Mouse (Mus musculus) layer of hippocampus, adult 18-20 months (tissue): ENCODE data around the gene Gm20547. TPM values are rescaled to one million over a fixed set of nuclear protein-coding genes. Genes with fewer than 3 reads are reported as not detected.
A peak's percentile ranks its signal among the peaks of the same experiment; 100 is the strongest.
"Not testable (repeated sequence)": the region's sequence is repeated elsewhere in the genome, so short reads cannot be mapped to it uniquely, and the experiment has no call there.

ENCODE experiments used
- DNase-seq, 2 experiments: peaks; one replicate each; pipeline ENCODE4 v3.0.0; 2022; ENCODE audit warnings: low spot score in 2 of 2
- long read RNA-seq: library from polyadenylated mRNA; stranded (forward); transcript quantifications from one replicate; pipeline ENCODE4 v2.0.0, GENCODE M21; 2021
- total RNA-seq, 2 experiments: library from RNA; stranded (reverse); gene quantifications; 2 replicates each; pipeline ENCODE4 v1.2.3; 2021

Gm20547 gene
- under 1 TPM in 1 of 2 experiments, not detected in 1; 0.10 TPM for total RNA-seq
- long read RNA-seq = 0 reads

GRCm38 (mm10) chr17:34881683-34882310 is at the start of gene Gm20547:
Gm20547 (minus strand) TSS chr17:34882042.
- no peak for DNase-seq

- DNase-seq = peak; percentile 97 to 99
Observed at GRCm38 (mm10) chr17:34931061-34931734, 49.4 kb upstream of the Gm20547 start, which contains the start of gene Neu1. Neu1 (plus strand) TSS chr17:34931253.

DNA sequence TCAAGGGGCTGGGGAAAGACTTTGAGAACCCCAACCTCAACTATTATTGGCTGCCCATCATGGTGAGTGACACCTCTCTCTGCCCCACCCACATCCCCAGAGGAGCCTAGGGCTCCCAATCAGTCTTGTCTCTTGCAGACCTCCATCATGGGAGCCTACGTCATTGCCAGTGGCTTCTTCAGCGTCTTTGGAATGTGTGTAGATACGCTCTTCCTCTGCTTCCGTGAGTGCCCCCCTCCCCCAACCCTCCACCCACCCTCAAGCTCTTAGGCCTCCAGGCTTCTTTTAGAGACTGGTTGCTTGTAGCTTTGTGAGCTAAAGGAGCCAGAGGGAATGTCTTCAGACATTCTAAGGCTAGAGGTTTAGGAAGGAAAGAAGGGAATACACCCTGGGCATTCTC is 47.0 kb upstream of the Gm20547 start:
- DNase-seq = no peak

- DNase-seq = peak in 1 of 2 experiments; percentile 39
Observed at GRCm38 (mm10) chr17:34927306-34928019, 45.6 kb upstream of the Gm20547 start.

DNA sequence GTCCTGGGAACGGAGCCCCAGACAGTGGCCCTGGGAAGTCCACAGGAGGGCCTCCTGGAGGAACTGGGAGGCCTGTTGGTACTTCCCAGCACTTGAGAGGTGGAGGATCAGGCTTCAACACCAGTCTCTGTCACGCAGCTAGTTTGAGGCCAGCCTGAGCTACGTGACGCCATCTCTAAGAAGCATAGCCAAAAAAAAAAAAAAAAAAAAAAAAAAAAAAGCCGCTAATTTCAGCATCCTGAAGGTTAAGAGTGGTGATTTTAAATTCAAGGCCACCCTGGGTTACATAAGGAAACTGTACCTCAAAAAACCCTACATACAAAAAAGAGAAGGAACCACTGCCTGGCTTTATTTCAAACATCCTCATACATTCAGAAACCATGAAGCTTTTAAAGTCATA is 42.4 kb upstream of the Gm20547 start:
- DNase-seq = no peak

DNA sequence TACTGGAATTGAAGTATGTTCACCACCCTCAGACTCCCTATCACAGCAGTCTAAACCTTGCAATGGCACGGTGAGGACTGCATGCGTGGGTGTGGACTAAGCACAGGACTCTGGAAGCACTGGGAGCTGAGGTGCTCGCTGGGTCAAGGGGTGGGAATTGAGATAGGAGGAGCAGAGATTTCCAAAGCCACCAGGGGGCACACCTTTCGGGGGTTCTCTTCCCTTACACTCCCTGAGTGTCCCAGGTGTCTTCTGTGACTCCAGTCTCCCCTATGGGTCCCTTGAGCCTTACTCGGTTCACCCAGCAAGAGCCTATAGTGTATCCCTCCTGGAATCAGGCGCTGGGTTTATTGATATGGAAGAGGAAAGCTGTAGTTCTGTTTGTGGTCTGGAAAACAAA is 41.1 kb upstream of the Gm20547 start:
- DNase-seq = no peak

GRCm38 (mm10) chr17:34917188-34917587 is 35.3 kb upstream of the Gm20547 start:
- no peak for DNase-seq

- no peak for DNase-seq
Observed at GRCm38 (mm10) chr17:34916316-34916715, 34.5 kb upstream of the Gm20547 start.

DNA sequence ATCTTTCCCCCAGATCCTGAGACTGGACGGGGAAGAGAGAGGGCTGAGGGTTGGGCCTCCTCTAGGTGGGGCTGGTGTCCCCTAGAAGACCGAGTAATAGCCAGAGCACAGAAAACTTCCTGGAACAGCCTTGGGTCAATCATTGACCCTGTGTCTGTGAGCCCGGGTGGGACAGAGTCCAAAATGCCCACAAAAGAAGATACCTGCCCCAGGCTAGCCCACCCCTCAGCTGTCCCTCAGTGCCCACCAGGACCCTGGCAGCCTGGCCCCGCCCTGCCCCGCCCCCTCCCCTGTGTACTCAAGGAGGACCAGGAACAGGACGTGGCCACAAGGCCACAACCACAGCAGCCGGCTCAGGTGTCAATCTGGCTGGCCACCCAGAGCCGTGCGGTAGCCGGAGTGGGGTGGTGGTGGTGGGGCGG is 33.6 kb upstream of the Gm20547 start:
- DNase-seq = no peak

DNA sequence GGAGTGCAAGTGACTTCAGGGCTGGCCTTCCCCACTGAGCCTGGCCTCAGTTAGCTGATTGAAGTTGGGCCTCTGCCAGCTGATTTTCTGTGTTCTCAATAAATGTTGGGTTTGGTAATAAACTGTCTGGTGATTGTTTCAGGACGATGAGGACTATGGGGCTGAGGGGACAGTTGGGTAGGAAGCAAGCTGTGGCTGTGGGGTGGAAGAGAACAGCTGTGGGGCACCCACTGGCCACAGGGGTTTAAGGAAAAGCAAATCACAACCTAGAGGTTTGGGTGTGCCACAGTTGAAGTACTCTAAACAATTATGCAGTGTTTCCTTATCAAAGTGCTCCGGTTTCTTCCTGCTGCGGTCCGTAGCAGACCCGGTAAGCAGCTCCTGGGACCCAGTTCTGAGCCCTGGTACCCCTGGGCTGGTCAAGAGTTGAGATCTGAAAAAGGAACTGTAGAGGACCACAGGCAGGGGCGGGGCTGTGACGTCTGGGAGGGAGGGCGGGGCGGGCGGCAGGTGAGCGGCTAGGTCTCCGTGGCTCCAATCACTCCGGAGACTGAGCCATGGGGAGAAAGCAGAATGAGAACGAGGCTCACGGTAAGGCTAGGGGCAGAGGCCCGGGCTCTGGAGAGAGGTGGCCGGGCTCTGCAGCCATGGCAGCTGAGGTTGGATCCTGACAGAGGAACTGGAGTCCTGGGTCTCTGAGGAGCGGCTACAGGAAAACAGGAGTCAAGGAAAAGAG is 32.3 kb upstream of the Gm20547 start, which contains the start of gene Slc44a4:
TSS of gene Slc44a4 (plus strand) at position 537 of the 736 bp plus-strand sequence.
- no peak for DNase-seq

GRCm38 (mm10) chr17:34911945-34912351 is 30.1 kb upstream of the Gm20547 start:
- DNase-seq = peak in 1 of 2 experiments; percentile 52

DNA sequence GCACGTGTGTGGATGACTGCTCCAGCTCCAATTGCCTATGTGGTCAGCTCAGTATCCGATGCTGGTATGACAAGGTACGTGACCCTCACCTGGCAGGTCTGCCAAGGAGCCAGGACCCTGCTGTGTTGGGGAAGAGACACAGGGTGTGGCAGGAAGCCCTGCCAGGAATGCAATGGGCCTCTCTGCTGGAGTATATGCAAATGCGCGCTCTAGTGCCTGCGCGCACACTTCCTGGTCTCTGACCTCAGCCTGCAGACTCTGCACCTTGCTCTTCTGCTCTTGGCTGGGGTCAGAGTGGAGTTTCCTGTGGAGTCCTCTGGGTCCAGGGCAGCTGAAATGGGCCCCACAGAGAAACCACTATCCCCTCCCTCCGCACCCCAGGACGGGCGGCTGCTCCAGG is 29.1 kb upstream of the Gm20547 start:
- DNase-seq = no peak

DNA sequence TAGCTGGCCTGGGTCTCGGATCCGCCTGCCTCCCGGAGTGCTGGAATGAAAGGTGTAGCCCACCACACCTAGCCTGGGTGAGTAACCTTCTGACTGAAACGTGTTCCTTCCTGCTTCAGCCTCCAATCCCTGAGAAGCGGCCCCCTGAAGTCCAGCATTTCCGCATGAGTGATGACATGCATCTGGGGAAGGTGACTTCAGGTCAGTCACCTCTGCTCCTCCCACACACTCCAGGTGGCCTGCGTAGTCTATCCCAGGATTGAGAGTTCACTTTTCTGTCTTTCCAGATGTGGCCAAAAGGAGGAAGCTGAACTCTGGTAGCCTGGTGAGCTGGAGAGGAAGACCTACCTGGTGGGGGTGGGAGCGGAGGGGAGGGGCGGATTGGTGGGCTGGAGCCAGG is 21.1 kb upstream of the Gm20547 start:
- no peak for DNase-seq

- DNase-seq = not testable (repeated sequence)
Observed at GRCm38 (mm10) chr17:34901948-34902347, 20.1 kb upstream of the Gm20547 start.

DNA sequence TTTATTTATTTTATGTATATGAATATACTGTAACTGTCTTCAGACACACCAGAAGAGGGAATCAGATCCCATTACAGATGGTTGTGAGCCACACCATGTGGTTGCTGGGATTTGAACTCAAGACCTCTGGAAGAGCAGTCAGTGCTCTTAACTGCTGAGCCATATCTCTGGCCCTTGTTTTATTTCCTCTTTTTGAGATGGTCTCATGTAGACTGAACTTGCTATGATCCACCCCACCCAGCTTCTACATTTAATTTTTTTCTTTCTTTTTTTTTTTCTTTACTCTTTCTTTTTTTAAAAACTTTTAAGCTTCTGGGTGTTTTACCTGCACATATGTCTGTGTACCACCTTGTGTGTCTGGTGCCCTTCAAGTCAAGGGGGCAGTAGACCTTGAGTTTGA is 19.0 kb upstream of the Gm20547 start:
- not testable (repeated sequence) for DNase-seq

DNA sequence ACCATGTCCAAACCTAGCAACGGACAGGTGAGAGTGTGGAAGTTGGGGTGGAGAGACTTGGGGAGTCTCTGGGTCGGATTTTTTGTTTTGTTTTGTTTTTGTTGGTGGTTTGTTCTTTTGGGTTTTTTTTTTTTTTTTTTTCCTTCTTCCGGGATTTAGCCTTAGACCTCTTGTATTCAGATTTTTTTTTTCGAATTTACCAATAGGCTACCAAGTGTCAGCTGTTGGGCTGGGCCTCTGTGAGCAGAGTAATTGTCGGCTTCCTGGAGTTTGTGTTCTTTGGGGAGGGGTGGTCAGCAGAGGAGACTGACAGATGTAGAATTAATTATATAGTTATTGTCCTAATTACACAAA is 18.0 kb upstream of the Gm20547 start:
- DNase-seq = no peak

DNA sequence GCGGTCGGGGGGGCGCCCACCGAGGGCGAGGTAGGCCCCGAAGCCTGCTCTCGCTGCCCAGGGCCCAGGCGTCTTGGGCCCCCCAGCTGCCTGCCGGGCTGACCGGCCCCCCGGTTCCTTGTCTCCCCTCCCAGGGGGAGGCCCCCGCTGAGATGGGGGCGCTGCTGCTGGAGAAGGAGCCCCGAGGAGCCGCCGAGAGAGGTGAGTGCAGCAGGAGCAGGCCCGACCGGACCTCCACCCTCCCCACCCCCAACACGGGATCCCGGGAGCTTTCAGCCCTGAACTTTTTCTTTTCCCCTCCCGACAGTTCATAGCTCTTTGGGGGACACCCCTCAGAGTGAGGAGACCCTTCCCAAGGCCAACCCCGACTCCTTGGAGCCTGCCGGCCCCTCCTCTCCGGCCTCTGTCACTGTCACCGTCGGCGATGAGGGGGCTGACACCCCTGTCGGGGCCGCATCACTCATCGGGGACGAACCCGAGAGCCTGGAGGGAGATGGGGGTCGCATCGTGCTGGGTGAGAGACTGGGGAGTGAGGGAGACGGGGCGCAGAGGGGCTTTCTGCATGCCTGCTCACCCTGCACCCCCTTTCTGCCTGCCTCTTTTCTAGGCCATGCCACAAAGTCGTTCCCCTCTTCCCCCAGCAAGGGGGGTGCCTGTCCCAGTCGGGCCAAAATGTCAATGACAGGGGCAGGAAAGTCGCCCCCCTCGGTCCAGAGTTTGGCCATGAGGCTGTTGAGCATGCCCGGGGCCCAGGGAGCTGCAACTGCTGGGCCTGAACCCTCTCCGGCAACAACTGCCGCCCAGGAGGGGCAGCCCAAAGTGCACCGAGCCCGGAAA is 17.4 kb upstream of the Gm20547 start:
- DNase-seq = peak in 1 of 2 experiments; percentile 17

DNA sequence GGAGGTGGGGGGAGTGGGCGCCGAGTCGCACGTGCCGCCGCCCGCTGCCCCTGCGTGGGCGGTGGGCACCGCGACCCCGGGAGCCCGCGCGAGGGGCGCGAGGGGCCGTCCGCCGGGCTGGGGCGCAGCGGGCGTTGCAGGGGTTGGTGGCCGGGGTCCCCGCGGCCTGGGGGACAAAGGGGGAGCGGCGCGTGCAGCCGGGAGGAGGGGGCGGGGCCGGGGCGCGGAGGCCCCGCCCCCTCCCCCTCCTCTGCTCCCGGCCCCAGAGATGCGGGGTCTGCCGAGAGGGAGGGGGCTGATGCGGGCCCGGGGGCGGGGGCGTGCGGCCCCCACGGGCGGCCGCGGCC is 16.8 kb upstream of the Gm20547 start:
- DNase-seq = no peak

DNA sequence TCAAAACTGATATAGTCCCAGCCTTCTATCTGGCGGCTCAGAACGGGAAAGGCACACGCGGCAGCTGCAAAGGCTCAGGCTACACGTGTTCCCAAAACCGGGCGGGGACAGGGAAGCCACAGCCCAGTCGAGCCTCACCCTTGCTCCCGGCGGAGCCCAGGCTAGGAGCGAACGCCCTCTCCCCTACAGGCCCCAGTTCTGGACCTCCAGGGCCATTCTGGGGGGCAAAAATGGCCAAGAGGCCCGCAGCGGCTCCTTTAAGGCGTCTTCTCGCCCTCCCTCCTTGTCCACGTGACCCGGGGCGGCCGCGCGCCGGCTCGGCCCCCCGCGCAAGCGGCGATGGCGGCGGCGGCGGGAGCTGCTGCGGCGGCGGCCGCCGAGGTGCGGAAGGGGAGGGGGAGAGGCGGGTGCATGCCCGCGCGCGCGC is 16.3 kb upstream of the Gm20547 start, which contains the start of the genes C2 and Ehmt2:
TSS of gene C2 (minus strand) at position 106 of the 427 bp plus-strand sequence.
TSS of gene Ehmt2 (plus strand) at position 310 of the 427 bp plus-strand sequence.
- peak; percentile 78 to 83 for DNase-seq
